In the genomic region with DNA sequence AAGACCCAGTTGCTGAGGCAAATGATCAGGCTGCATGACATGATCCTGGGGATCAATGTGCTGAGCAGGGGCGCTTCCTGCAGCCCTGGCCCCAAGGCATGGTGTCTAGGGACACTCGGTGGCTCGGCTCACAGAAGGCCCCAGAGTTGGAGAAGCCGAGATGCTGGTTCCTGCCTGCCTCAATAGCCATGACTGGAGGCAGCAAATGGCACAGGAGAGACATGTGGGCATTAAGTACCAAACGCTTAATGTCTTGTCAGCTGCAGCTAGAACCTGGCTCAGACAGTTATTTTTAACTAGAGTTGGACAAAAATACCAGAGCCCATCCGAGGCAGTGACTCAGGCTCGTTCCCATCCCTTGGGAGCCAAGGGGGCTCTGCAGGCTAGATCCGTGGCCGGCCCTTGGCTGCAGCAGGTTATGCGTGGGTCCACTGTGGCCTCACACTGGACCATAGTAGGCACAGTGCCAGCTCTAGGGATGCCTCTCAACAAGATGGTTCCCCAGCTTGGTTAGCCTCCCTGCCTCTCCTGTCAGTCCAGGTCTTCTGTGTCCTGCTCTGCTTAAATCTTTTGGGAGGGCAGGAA, we compare ENCODE assay signal across 14 mouse cellular contexts. TPM values are rescaled to one million over a fixed set of nuclear protein-coding genes. Genes with fewer than 3 reads are reported as not detected.
DNase-seq lines count a peak whose midpoint lies in the region; ATAC-seq and TF ChIP-seq lines count a peak whose summit lies in the region.
"Had no signal": no experiment of that assay in that cellular context is flagged by ENCODE, and none has a peak within 500 bp of the region (broad histone marks: within the 10 kb centered on the region; RNA-seq: fewer than 3 reads in every experiment).

No protein-coding gene starts in this region.

- no peak for TF ChIP-seq CTCF in olfactory bulb, adult 2 months (IDR thresholded peaks at IDR 0.05; ENCODE audit: insufficient read depth, low read depth, low read length)

- peaks cover 10% of the 10 kb centered on the region for H3K36me3 ChIP-seq in hindbrain, embryonic 13.5 days
- H3K36me3 ChIP-seq in hindbrain, embryonic 11.5 days (ENCODE audit: control insufficient read depth, insufficient read depth, low read length) = no peaks in the 10 kb centered on the region
- H3K36me3 ChIP-seq: liver, embryonic 13.5 days; midbrain, embryonic 12.5 days had no signal

- H3K9me3 ChIP-seq in hindbrain, embryonic 13.5 days = no peaks in the 10 kb centered on the region
- no peaks in the 10 kb centered on the region for H3K9me3 ChIP-seq in hindbrain, embryonic 11.5 days (ENCODE audit: control insufficient read depth, low read length)
- H3K9me3 ChIP-seq: liver, embryonic 13.5 days; midbrain, embryonic 12.5 days had no signal

- TF ChIP-seq POLR2A in olfactory bulb, adult 2 months (IDR thresholded peaks at IDR 0.05; ENCODE audit: insufficient read depth, low read depth, low read length) = no peak

- H3K27me3 ChIP-seq in hindbrain, embryonic 13.5 days = peaks cover 12% of the 10 kb centered on the region; the same call in 1 of the 2 replicates
- no peaks in the 10 kb centered on the region for H3K27me3 ChIP-seq in hindbrain, embryonic 11.5 days (ENCODE audit: control insufficient read depth, insufficient read depth, low read length)

- no peak for ATAC-seq in hindbrain, embryonic 13.5 days (ENCODE audit: low FRiP score)
- ATAC-seq in hindbrain, embryonic 11.5 days (ENCODE audit: low FRiP score) = no peak

- no peak overlapping the region for H3K4me3 ChIP-seq in hindbrain, embryonic 13.5 days
- H3K4me3 ChIP-seq in hindbrain, embryonic 11.5 days (ENCODE audit: low read depth, low read length) = no peak overlapping the region
- no peak overlapping the region for H3K4me3 ChIP-seq in olfactory bulb, adult 2 months (ENCODE audit: insufficient read depth, low read depth, low read length)
- H3K4me3 ChIP-seq: liver, embryonic 13.5 days; midbrain, embryonic 12.5 days had no signal

- H3K27ac ChIP-seq in hindbrain, embryonic 13.5 days = peak overlapping the region; percentile 91; the same call in 1 of the 2 replicates
- no peak overlapping the region for H3K27ac ChIP-seq in hindbrain, embryonic 11.5 days (ENCODE audit: low read depth, low read length)
- H3K27ac ChIP-seq in olfactory bulb, adult 2 months (ENCODE audit: insufficient read depth, low read depth, low read length) = peak overlapping the region; percentile 83
- H3K27ac ChIP-seq: liver, embryonic 13.5 days; midbrain, embryonic 12.5 days had no signal

- H3K4me2 ChIP-seq in hindbrain, embryonic 13.5 days = no peak overlapping the region
- H3K4me2 ChIP-seq in hindbrain, embryonic 11.5 days (replicated peaks; ENCODE audit: low read depth, low read length) = no peak overlapping the region
- H3K4me2 ChIP-seq: liver, embryonic 13.5 days; midbrain, embryonic 12.5 days had no signal

- 74% methylated on average over 10 of the region's 10 CpGs for WGBS in hindbrain, embryonic 13.5 days
- whole genome bisulfite sequencing in hindbrain, embryonic 11.5 days = 84% methylated on average over 10 of the region's 10 CpGs
- WGBS in olfactory bulb, adult 2 months = 51% methylated on average over 10 of the region's 10 CpGs

- H3K9ac ChIP-seq in hindbrain, embryonic 13.5 days = peak overlapping the region; percentile 66
- no peak overlapping the region for H3K9ac ChIP-seq in hindbrain, embryonic 11.5 days (ENCODE audit: low read depth, low read length)
- H3K9ac ChIP-seq: liver, embryonic 13.5 days; midbrain, embryonic 12.5 days had no signal

- H3K4me1 ChIP-seq in hindbrain, embryonic 13.5 days (replicated peaks) = peaks cover 95% of the 10 kb centered on the region
- H3K4me1 ChIP-seq in hindbrain, embryonic 11.5 days (replicated peaks; ENCODE audit: control insufficient read depth, insufficient read depth, low read length) = peaks cover 5% of the 10 kb centered on the region
- H3K4me1 ChIP-seq in olfactory bulb, adult 2 months (ENCODE audit: control insufficient read depth, insufficient read depth, low read length) = peaks cover 76% of the 10 kb centered on the region

- no peak for DNase-seq in hindbrain, embryonic 11.5 days (ENCODE audit: low spot score)
- DNase-seq in right cerebral cortex, postnatal 14 days = peak; percentile 45
- no peak for DNase-seq in right cerebral cortex, postnatal 10 days (ENCODE audit: low spot score in 2 of 2)
- DNase-seq in cerebellum, postnatal 10 days = peak; percentile 43 to 60
- DNase-seq in urinary bladder, postnatal 36 days (ENCODE audit: low spot score in 2 of 2) = no peak
- DNase-seq: adrenal gland, postnatal 36 days; gastrocnemius, postnatal 36 days; kidney, adult 11 months; liver, embryonic 13.5 days; lung, postnatal 10 days; spleen, adult 18-20 months had no signal

RNA-seq across cellular contexts. Expression of a gene that starts 8.9 kb away (rescaled TPM):
- polyA plus RNA-seq in hindbrain, embryonic 13.5 days (2015; fragmentation: Nextera tagmentation; extraction: Ambion mirVana) = 93.2 and 105 TPM in 2 replicates
- polyA plus RNA-seq in hindbrain, embryonic 11.5 days (2014; fragmentation: Nextera tagmentation; extraction: Ambion mirVana) = 21.5 and 23.7 TPM in 2 replicates
- polyA plus RNA-seq in olfactory bulb, adult 2 months (2012; ENCODE audit: insufficient read depth, insufficient read length, low replicate concordance, missing spikeins) = 97.4 and 147 TPM in 2 replicates

RNA-seq across cellular contexts. Expression of a gene that starts 57.3 kb away (rescaled TPM):
- 293 and 331 TPM in 2 replicates for polyA plus RNA-seq in hindbrain, embryonic 13.5 days (2015; fragmentation: Nextera tagmentation; extraction: Ambion mirVana)
- 354 and 383 TPM in 2 replicates for polyA plus RNA-seq in hindbrain, embryonic 11.5 days (2014; fragmentation: Nextera tagmentation; extraction: Ambion mirVana)
- not detected in 2 replicates for polyA plus RNA-seq in olfactory bulb, adult 2 months (2012; ENCODE audit: insufficient read depth, insufficient read length, low replicate concordance, missing spikeins)

Comparison
In these comparisons a context has a peak if more than half of its experiments do, and no peak if none do; other contexts are left out.
1. DNase-seq: peak in right cerebral cortex, postnatal 14 days (single experiment) and cerebellum, postnatal 10 days (2 of 2); none in hindbrain, embryonic 11.5 days (single experiment), right cerebral cortex, postnatal 10 days (0 of 2) and urinary bladder, postnatal 36 days (0 of 2).